Mouse (Mus musculus): ENCODE measurements around the gene Snap23. TPM values are rescaled to one million over a fixed set of nuclear protein-coding genes. Genes with fewer than 3 reads are reported as not detected.

Snap23 gene
- polyA plus RNA-seq, 3 experiments from 2014 or later = 54.6 to 67.1 (median 58.2) TPM

Other genes with a start within 250 kb of the Snap23 start
- gene Vps39, start 214.5 kb upstream of the Snap23 start, polyA plus RNA-seq (2017; shearing (Covaris generic)) = 10 to 100 TPM; 20.1 to 28.3 (median 26.7) TPM
- gene Ganc, start 163.8 kb upstream of the Snap23 start, polyA plus RNA-seq (2017; shearing (Covaris generic)) = 10 to 100 TPM; 10.9 to 32.3 (median 29.3) TPM
- gene Tmem87a, start 163.6 kb upstream of the Snap23 start, polyA plus RNA-seq (2017; shearing (Covaris generic)) = 10 to 100 TPM; 18.9 to 28.3 (median 24.6) TPM
- gene Capn3, start 111.7 kb upstream of the Snap23 start, polyA plus RNA-seq (2017; shearing (Covaris generic)) = 10 to 100 TPM in 2 of 3 experiments, 1 to 10 TPM in 1; 2.8 to 42.7 (median 37.9) TPM
- gene Zfp106, start 3.8 kb upstream of the Snap23 start, polyA plus RNA-seq (2017; shearing (Covaris generic)) = 10 to 100 TPM; 23.8 to 29.5 (median 28.5) TPM
- gene Haus2, start 41.7 kb downstream of the Snap23 start, polyA plus RNA-seq (2017; shearing (Covaris generic)) = 10 to 100 TPM; 15.6 to 19.5 (median 18.0) TPM
- gene Lrrc57, start 41.8 kb downstream of the Snap23 start, polyA plus RNA-seq (2017; shearing (Covaris generic)) = 10 to 100 TPM; 30.6 to 33.5 (median 33.4) TPM
- gene Stard9, start 61.5 kb downstream of the Snap23 start, polyA plus RNA-seq (2017; shearing (Covaris generic)) = 1 to 10 TPM in 1 of 3 experiments, under 1 TPM in 2; 0.44 to 1.2 (median 0.78) TPM

Measured in inflammation-experienced regulatory T-cells, adult 6 months (primary cell).